9 mouse cellular contexts compared by ENCODE assay signal in genomic region chr1:132594587-132594986, GRCm38 (mm10). TPM values are rescaled to one million over a fixed set of nuclear protein-coding genes. Genes with fewer than 3 reads are reported as not detected.
DNase-seq lines count a peak whose midpoint lies in the region; ATAC-seq lines count a peak whose summit lies in the region.
"Had no signal": no experiment of that assay in that cellular context is flagged by ENCODE, and none has a peak within 500 bp of the region (broad histone marks: within the 10 kb centered on the region; RNA-seq: fewer than 3 reads in every experiment).

No protein-coding gene starts in this region.

- no peaks in the 10 kb centered on the region for H3K27me3 ChIP-seq in hindbrain, embryonic 11.5 days (ENCODE audit: control insufficient read depth, insufficient read depth, low read length)
- peaks cover 24% of the 10 kb centered on the region; the same call in 1 of the 2 replicates for H3K27me3 ChIP-seq in midbrain, embryonic 10.5 days (ENCODE audit: low read depth, poor library complexity, severe bottlenecking)

- ATAC-seq in hindbrain, embryonic 11.5 days (ENCODE audit: low FRiP score) = peak; percentile 62; the same call in 1 of the 2 replicates
- no peak for ATAC-seq in monocyte, adult 5-6 weeks (replicated peaks; ENCODE audit: insufficient number of reproducible peaks, low FRiP score, low TSS enrichment, poor library complexity, severe bottlenecking)

- H3K9me3 ChIP-seq in hindbrain, embryonic 11.5 days (ENCODE audit: control insufficient read depth, low read length) = no peaks in the 10 kb centered on the region
- H3K9me3 ChIP-seq in midbrain, embryonic 10.5 days (replicated peaks) = no peaks in the 10 kb centered on the region
- H3K9me3 ChIP-seq: limb, embryonic 15.5 days had no signal

- no peaks in the 10 kb centered on the region for H3K4me1 ChIP-seq in hindbrain, embryonic 11.5 days (replicated peaks; ENCODE audit: control insufficient read depth, insufficient read depth, low read length)
- peaks cover 30% of the 10 kb centered on the region for H3K4me1 ChIP-seq in midbrain, embryonic 10.5 days
- H3K4me1 ChIP-seq: limb, embryonic 15.5 days had no signal

- H3K4me2 ChIP-seq in hindbrain, embryonic 11.5 days (replicated peaks; ENCODE audit: low read depth, low read length) = no peak overlapping the region
- H3K4me2 ChIP-seq: limb, embryonic 15.5 days had no signal

- no peaks in the 10 kb centered on the region for H3K36me3 ChIP-seq in hindbrain, embryonic 11.5 days (ENCODE audit: control insufficient read depth, insufficient read depth, low read length)
- peaks cover 2% of the 10 kb centered on the region; the same call in 1 of the 2 replicates for H3K36me3 ChIP-seq in midbrain, embryonic 10.5 days
- H3K36me3 ChIP-seq: limb, embryonic 15.5 days had no signal

- H3K27ac ChIP-seq in hindbrain, embryonic 11.5 days (ENCODE audit: low read depth, low read length) = no peak overlapping the region
- H3K27ac ChIP-seq in midbrain, embryonic 10.5 days (replicated peaks) = peak overlapping the region; percentile 47; the same call in 1 of the 2 replicates
- H3K27ac ChIP-seq: limb, embryonic 15.5 days had no signal

- no peak overlapping the region for H3K9ac ChIP-seq in hindbrain, embryonic 11.5 days (ENCODE audit: low read depth, low read length)
- H3K9ac ChIP-seq: limb, embryonic 15.5 days had no signal

- H3K4me3 ChIP-seq in hindbrain, embryonic 11.5 days (ENCODE audit: low read depth, low read length) = no peak overlapping the region
- H3K4me3 ChIP-seq in midbrain, embryonic 10.5 days = no peak overlapping the region
- H3K4me3 ChIP-seq: limb, embryonic 15.5 days had no signal

- DNase-seq in Muller cell, postnatal 12 days (ENCODE audit: inconsistent ontology term) = peak; percentile 62
- peak; percentile 50 for DNase-seq in c-Kit-positive CD71-negative TER-119-negative erythroid progenitor cells, embryonic 14.5 days (ENCODE audit: low read depth)
- DNase-seq in fibroblast of lung, adult 2 months (ENCODE audit: low read depth) = peak; percentile 23
- peak; percentile 88 for DNase-seq in hindbrain, embryonic 11.5 days (ENCODE audit: low spot score)
- peak; percentile 62 to 73 for DNase-seq in layer of hippocampus, postnatal 36 days
- DNase-seq in midbrain, embryonic 10.5 days (ENCODE audit: low spot score) = peak; percentile 77
- DNase-seq in skeletal muscle tissue, adult 2 months (ENCODE audit: low read depth, low spot score) = peak; percentile 25

- 20% methylated on average over 4 of the region's 4 CpGs for WGBS in hindbrain, embryonic 11.5 days
- WGBS in midbrain, embryonic 10.5 days = 24% methylated on average over 4 of the region's 4 CpGs

RNA-seq across cellular contexts. Expression of gene Cntn2, which starts 51.5 kb away (rescaled TPM):
- polyA plus RNA-seq in hindbrain, embryonic 11.5 days (2014; fragmentation: Nextera tagmentation; extraction: Ambion mirVana) = 45.9 and 68.9 TPM in 2 replicates
- total RNA-seq in layer of hippocampus, postnatal 36 days (2021) = 10 to 100 TPM; 71.6 to 85.6 TPM
- polyA plus RNA-seq in midbrain, embryonic 10.5 days (2016; fragmentation: Nextera tagmentation; extraction: Ambion mirVana) = 14.2 and 34.9 TPM in 2 replicates
- total RNA-seq in monocyte, adult 5-6 weeks (2017) = not detected in 3 replicates

Comparison
In these comparisons a context has a peak if more than half of its experiments do, and no peak if none do; other contexts are left out.
1. DNase-seq: peak in every context shown above with its lines; median percentile 88 in hindbrain, embryonic 11.5 days; 77 in midbrain, embryonic 10.5 days; 68 in layer of hippocampus, postnatal 36 days; 62 in Muller cell, postnatal 12 days; 50 in c-Kit-positive CD71-negative TER-119-negative erythroid progenitor cells, embryonic 14.5 days; 25 in skeletal muscle tissue, adult 2 months; 23 in fibroblast of lung, adult 2 months.
2. RNA of gene Cntn2, which starts 51.5 kb away (total RNA-seq): 71.6 to 85.6 TPM in layer of hippocampus, postnatal 36 days; not detected in monocyte, adult 5-6 weeks; every median in the first group is over 10 times any median in the second.